Mouse (Mus musculus) hindbrain, embryonic 10.5 days (tissue): ENCODE data around the gene Rsc1a1. TPM values are rescaled to one million over a fixed set of nuclear protein-coding genes. Genes with fewer than 3 reads are reported as not detected.

Experiments
- DNase-seq: peaks from one replicate; pipeline ENCODE4 v3.0.0-alpha.2; 2017; ENCODE audit warnings: low spot score
- H3K27ac ChIP-seq: fragments of 300-500 bp; sonication (generic); 2 replicates; pipeline ENCODE4 v1.5.1; 2016; ENCODE audit warnings: mild to moderate bottlenecking, moderate library complexity
- H3K27me3 ChIP-seq: fragments of 300-500 bp; sonication (generic); 2 replicates; pipeline ENCODE4 v1.6.1; 2016; ENCODE audit warnings: mild to moderate bottlenecking; ENCODE audit not compliant: poor library complexity, insufficient read depth, severe bottlenecking
- H3K36me3 ChIP-seq: fragments of 300-500 bp; sonication (generic); 2 replicates; pipeline ENCODE4 v1.6.1; 2016; ENCODE audit warnings: mild to moderate bottlenecking, moderate library complexity
- H3K4me1 ChIP-seq: fragments of 300-500 bp; sonication (generic); replicated peaks from 2 replicates; pipeline ENCODE4 v1.6.1; 2016; ENCODE audit warnings: mild to moderate bottlenecking
- H3K4me3 ChIP-seq: fragments of 300-500 bp; sonication (generic); 2 replicates; pipeline ENCODE4 v1.5.1; 2016; ENCODE audit warnings: mild to moderate bottlenecking, moderate library complexity
- H3K9me3 ChIP-seq: fragments of 300-500 bp; sonication (generic); 2 replicates; pipeline ENCODE4 v1.6.1; 2016; ENCODE audit warnings: mild to moderate bottlenecking, moderate library complexity
- WGBS: fragments of 180-500 bp; shearing (Covaris S2); methylation state at CpG from one replicate; pipeline ENCODE4 v1.1.7; 2016; 5-methylcytosine and 5-hydroxymethylcytosine counted together
- polyA plus RNA-seq: library from polyadenylated mRNA; unstranded; fragments of >200 nt; fragmentation: Nextera tagmentation; extraction: Ambion mirVana; gene quantifications from 2 replicates; pipeline ENCODE4 v1.2.1, GENCODE M21; 2016

Gene Rsc1a1
- polyA plus RNA-seq, 1 experiment from 2014 or later = 2.9 TPM

DNA sequence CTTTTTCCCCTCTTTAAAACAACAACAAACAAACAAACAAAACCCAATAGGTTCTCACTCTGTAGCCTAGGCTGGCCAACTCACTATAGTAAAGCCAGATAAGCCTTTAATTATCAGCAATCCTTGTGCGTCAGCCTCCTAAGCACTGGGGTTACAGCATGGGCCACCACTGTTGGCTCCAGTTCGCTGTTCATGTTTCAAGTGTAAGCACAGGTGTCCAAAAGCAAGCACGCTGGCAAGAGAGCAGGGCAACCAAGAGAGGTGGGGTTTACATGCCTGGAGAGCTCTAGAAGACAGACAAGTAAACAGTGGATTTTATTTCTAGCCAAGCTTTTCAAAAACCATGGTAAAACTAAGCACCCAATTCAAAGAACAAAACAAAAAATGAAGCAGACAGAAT is 694 bp upstream of the Rsc1a1 start:
- H3K36me3 ChIP-seq = peaks cover 78% of the 10 kb centered on the region
- H3K27me3 ChIP-seq = no peaks in the 10 kb centered on the region
- H3K4me3 ChIP-seq = no peak overlapping the region
- H3K9me3 ChIP-seq = no peaks in the 10 kb centered on the region
- no peak overlapping the region for H3K27ac ChIP-seq
- DNase-seq = no peak
- 90% methylated on average over 3 of the region's 3 CpGs for WGBS
- H3K4me1 ChIP-seq = 0 out of 2 replicates have a peak, but pooled peaks cover 12% of the 10 kb centered on the region

DNA sequence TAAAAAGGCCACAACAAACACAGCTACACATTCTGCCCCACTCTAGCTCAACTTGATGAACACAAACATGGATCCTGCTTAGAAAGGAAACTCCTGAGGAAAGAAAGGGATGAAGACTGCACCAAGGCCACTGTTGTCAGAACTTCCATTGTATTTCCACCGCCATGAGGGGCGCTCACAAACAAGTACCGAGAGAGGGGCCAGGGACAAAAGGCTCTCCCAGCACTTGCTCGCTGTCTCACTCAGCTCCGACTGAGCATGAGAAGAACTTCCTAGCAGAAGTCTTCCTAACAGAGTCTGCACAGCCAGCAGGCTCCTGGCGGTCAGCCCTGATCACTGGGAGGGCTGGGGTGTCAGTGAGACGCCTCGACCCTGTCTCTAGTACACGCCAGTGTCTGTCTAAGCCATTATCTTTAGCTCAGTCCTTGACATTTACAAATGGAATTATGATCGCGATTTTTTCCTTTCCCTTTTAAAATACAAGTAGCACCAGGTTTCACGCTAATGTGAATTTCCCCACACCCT is 2.6 kb downstream of the Rsc1a1 start:
- H3K27me3 ChIP-seq = no peaks in the 10 kb centered on the region
- peak overlapping the region; percentile 66; the same call in 1 of the 2 replicates for H3K27ac ChIP-seq
- no peak overlapping the region for H3K4me3 ChIP-seq
- DNase-seq = no peak
- peaks cover 15% of the 10 kb centered on the region for H3K4me1 ChIP-seq
- no peaks in the 10 kb centered on the region for H3K9me3 ChIP-seq
- WGBS = 65% methylated on average over 12 of the region's 12 CpGs
- H3K36me3 ChIP-seq = peaks cover 52% of the 10 kb centered on the region

DNA sequence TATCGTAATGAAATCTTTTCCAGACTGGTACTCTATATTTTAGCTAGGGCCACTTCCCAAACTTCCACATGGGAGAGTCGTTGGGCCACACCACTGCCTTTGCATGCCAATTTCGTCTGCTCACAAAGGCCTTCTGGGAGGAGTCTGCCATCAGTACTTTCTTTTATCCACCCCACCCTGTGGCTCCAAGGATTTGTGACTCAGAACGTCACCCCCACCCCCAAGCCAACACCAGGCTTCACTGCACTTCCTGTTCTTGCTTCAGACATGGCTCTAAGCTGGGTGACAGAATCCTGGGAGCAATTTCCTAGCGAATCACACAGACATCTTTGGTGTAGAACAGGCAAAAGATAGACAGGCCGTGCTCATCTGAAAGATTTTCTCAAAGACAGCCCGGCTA is 3.6 kb downstream of the Rsc1a1 start:
- WGBS = 67% methylated on average over 7 of the region's 7 CpGs

DNA sequence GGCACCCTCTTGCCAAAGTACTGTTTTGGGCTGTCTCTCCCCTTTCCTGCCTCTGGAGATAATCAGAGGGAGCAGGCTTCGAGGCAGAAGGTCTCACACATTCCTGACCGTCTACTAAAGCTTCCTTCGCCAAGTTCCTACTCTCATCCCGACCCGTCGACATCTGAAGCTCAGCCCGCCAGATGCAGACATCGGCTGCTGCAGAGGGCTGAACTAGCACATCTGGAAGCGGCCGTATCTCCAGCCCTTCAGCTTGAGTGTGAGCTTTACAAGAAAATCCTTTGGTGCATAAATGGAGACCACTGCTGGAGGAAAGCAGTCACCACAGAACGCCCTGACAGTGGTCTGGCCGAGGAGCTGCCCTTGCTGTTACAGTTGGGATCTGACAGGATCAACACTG is 4.5 kb downstream of the Rsc1a1 start:
- Histone ChIP-seq H3K27me3 (no peaks in the 10 kb centered on the region), H3K4me3 (no peak overlapping the region), H3K4me1 (peaks cover 15% of the 10 kb centered on the region), H3K36me3 (peaks cover 38% of the 10 kb centered on the region), H3K27ac (no peak overlapping the region), H3K9me3 (no peaks in the 10 kb centered on the region)
- no peak for DNase-seq
- 76% methylated on average over 12 of the region's 12 CpGs for WGBS

More for the DNA sequence above, 3.6 kb downstream of the Rsc1a1 start:
- H3K9me3 ChIP-seq = no peaks in the 10 kb centered on the region
- no peak overlapping the region for H3K4me3 ChIP-seq
- no peak for DNase-seq
- H3K27me3 ChIP-seq = no peaks in the 10 kb centered on the region
- peaks cover 15% of the 10 kb centered on the region for H3K4me1 ChIP-seq
- no peak overlapping the region for H3K27ac ChIP-seq
- peaks cover 47% of the 10 kb centered on the region for H3K36me3 ChIP-seq

DNA sequence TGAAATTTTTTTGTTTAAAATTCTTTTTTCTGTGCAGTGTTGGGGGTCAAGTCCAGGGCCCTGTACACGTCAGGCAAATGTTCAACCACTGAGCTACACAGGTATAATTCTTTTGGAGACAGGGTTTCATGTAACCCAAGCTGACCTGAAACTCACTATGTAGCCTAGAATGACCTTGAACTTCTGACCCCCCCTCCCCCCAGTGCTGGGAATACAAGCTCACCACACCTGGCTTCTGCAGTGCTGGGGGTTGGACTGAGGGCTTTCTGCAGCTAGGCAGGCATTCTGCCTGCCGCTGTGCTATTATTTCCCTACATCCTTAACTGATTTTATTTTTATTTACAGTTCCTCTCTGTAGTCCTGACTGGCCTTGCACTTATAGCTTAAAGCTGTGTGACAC is 6.4 kb downstream of the Rsc1a1 start:
- Histone ChIP-seq H3K9me3 (no peaks in the 10 kb centered on the region), H3K4me1 (peaks cover 15% of the 10 kb centered on the region), H3K4me3 (no peak overlapping the region), H3K27me3 (no peaks in the 10 kb centered on the region), H3K27ac (no peak overlapping the region), H3K36me3 (peaks cover 19% of the 10 kb centered on the region)
- DNase-seq = no peak
- 90% methylated on average over 2 of the region's 2 CpGs for WGBS

DNA sequence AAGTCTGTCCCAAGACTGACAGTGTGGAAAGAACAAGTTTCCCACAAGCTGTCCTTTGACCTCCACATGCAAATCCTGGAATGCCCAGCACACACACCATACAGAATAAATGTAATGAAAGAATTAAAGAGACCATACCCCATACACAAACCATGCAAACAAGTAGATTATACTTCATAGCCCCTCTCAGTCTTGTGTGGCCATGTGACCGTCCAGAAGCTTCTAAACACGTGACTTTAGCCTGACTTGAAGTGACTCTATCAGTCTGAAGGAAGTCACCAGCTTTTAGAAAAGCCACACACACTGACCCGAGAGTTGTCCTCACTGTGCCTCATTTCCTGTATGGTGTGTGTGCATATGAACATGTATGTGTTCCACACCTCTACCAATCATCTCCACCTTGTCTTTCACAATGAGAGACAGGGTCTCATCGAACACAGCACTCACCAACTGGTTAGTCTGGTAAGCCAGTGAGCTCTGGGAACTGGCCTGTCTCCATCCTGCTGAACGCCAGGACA is 8.9 kb downstream of the Rsc1a1 start:
- 81% methylated on average over 5 of the region's 5 CpGs for WGBS

DNA sequence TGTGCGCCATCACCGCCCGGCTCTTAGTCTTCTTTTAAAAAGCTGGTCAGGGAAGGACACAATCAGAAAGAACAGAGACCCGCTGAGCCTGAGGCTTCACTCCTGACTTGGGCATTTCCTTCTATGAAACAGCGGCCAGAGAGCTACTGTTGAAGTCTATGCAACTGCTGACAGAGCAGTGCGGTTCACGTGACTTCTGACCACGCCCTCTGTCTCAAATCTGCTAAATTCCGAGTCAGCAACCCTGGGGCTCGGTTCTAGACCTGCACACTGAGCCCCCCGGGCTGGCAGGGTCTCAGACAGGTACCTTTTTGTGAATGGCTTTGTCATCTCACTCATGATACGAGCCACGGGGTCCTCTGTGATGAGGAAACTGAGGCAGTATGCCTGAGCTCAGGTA is 13.1 kb downstream of the Rsc1a1 start:
- no peaks in the 10 kb centered on the region for H3K4me1 ChIP-seq
- no peak overlapping the region for H3K27ac ChIP-seq
- no peaks in the 10 kb centered on the region for H3K9me3 ChIP-seq
- H3K36me3 ChIP-seq = no peaks in the 10 kb centered on the region
- 77% methylated on average over 13 of the region's 13 CpGs for WGBS
- H3K27me3 ChIP-seq = no peaks in the 10 kb centered on the region
- DNase-seq = no peak
- no peak overlapping the region for H3K4me3 ChIP-seq

More for the DNA sequence above, 8.9 kb downstream of the Rsc1a1 start:
- no peaks in the 10 kb centered on the region for H3K27me3 ChIP-seq
- no peak overlapping the region for H3K4me3 ChIP-seq
- H3K9me3 ChIP-seq = no peaks in the 10 kb centered on the region
- H3K4me1 ChIP-seq = peaks cover 3% of the 10 kb centered on the region
- peaks cover 3% of the 10 kb centered on the region; the same call in 1 of the 2 replicates for H3K36me3 ChIP-seq
- DNase-seq = no peak
- H3K27ac ChIP-seq = no peak overlapping the region

DNA sequence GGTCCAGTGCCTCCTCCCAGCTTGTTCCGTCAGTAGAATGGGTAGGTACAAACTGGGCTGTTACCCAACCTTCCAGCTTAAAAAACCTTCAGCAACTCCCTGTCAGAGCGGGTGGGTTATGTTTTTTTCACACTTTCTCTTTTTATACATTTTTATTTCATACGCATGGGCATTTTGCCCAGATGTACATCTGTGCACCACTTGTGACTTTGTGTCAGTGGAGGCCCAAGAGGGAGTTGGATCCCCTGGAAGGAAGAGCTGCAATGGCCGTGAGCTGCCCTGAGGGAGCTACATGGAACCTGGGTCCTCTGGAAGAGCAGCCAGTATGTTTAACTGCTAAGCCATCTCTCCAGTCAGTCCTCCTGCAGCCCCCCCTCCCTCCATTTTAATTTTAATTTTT is 14.0 kb downstream of the Rsc1a1 start:
- no peaks in the 10 kb centered on the region for H3K27me3 ChIP-seq
- WGBS = 88% methylated on average over 4 of the region's 4 CpGs
- H3K36me3 ChIP-seq = no peaks in the 10 kb centered on the region
- DNase-seq = no peak
- no peak overlapping the region for H3K4me3 ChIP-seq
- no peaks in the 10 kb centered on the region for H3K4me1 ChIP-seq
- H3K9me3 ChIP-seq = no peaks in the 10 kb centered on the region
- H3K27ac ChIP-seq = no peak overlapping the region

DNA sequence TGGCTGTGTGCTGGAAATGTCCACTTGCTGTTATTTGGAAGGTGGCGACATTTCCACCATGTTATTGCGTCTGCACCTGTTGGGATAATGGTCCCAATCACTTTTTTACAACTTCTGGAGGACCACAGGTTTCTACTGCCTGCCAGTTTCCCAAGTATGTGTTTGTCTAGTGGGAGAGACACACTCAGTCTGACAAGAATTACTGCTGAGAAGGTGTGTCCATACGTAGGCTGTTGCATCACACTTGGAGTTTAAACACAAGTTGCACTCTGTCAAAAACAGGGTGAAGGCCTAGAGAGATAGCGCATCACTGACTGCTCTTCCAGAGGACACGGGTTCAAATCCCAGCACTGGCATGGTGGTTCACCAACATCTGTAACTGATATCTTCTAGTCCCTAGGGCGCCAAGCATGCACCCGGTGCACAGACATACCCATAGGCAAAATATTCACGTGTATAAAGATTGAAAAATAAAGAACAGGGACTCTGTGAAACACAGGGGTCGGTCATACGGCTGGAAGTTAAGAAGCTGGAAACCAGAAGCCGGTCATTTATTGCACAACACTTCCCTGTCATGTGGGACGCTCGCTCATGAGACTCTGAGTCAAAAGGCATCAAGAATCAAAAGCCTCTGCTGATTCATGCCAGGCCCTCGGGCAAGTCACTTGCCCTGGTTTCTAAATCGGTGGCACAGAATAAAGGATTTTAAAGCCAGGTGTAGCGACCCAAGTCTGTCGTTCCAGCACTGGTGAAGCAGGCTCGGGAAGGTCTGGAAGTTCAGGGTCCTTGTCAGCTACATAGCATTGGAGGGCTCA is 15.3 kb downstream of the Rsc1a1 start:
- no peaks in the 10 kb centered on the region for H3K27me3 ChIP-seq
- 88% methylated on average over 18 of the region's 18 CpGs for WGBS
- no peak overlapping the region for H3K4me3 ChIP-seq
- no peaks in the 10 kb centered on the region for H3K9me3 ChIP-seq
- no peak for DNase-seq
- no peaks in the 10 kb centered on the region for H3K36me3 ChIP-seq
- no peak overlapping the region for H3K27ac ChIP-seq
- H3K4me1 ChIP-seq = no peaks in the 10 kb centered on the region; the same call in 1 of the 2 replicates

DNA sequence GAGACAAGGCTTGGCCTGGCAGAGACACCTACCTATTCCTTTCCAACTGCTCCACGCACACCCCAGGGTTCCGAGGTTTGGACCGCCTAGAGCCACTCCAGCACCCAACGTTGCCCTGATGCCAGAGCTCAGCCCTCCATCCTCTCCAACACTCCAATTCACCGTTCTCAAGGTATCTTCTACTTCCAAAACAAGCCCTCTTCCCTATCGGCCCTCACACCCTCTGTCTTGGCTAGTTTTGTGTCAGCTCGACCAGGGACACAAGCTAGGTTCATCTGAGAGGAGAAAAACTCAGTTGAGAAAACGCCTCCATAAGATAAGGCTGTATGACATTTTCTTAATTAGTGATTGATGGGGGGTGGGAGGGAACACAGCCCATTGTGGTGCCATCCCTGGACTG is 20.6 kb downstream of the Rsc1a1 start, which contains the start of gene Plekhm2:
Gene Plekhm2, minus strand, starts transcription at position 101 of the 400 bp plus-strand sequence.
- Histone ChIP-seq H3K4me1 (peaks cover 23% of the 10 kb centered on the region), H3K27me3 (no peaks in the 10 kb centered on the region), H3K36me3 (peaks cover 21% of the 10 kb centered on the region), H3K9me3 (no peaks in the 10 kb centered on the region), H3K27ac (peak within 1 kb of the TSS; percentile 95), H3K4me3 (peak within 1 kb of the TSS; percentile 87)
- no peak for DNase-seq
- WGBS = 70% methylated on average over 8 of the region's 8 CpGs

DNA sequence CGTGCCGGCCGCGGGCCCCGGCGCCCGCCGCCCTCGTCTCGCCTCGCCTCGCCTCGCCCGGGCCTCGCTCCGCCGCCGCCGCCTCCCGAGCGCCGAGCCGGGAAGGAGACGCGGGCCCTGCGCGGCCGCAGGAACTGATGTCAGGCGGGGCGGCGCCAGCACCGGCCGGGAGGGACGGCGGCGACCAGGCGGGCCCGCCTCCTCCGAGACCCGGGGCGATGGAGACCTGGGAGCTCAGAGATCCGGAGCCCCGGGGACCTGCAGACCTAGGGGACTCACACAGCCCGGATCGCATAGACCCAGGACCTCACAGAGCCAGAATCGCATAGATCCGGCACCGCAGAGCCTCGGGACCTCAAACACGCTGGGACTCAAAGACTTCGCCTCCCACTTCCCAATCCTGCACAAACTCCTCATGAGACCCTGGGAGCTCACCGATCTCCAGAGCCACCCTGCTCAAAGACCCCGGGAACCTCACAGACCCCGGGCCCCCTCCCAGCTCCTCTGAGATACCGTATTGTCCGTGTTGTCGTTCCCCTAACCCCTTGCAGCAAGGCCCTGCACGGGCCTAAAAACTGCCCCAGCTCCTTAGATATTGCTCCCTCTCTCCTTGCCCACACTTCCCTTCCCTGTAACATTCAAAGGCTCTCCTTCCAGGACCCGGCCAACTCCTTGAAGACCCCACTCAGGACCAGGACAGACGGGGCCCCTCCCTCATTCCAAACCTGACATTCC is 21.2 kb downstream of the Rsc1a1 start:
- DNase-seq = peak; percentile 70
- 1% methylated on average over 60 of the region's 60 CpGs for WGBS
- H3K27ac ChIP-seq = peak overlapping the region; percentile 95
- H3K4me1 ChIP-seq = peaks cover 23% of the 10 kb centered on the region
- no peaks in the 10 kb centered on the region for H3K27me3 ChIP-seq
- peak overlapping the region; percentile 87 for H3K4me3 ChIP-seq
- no peaks in the 10 kb centered on the region for H3K9me3 ChIP-seq
- peaks cover 26% of the 10 kb centered on the region for H3K36me3 ChIP-seq

DNA sequence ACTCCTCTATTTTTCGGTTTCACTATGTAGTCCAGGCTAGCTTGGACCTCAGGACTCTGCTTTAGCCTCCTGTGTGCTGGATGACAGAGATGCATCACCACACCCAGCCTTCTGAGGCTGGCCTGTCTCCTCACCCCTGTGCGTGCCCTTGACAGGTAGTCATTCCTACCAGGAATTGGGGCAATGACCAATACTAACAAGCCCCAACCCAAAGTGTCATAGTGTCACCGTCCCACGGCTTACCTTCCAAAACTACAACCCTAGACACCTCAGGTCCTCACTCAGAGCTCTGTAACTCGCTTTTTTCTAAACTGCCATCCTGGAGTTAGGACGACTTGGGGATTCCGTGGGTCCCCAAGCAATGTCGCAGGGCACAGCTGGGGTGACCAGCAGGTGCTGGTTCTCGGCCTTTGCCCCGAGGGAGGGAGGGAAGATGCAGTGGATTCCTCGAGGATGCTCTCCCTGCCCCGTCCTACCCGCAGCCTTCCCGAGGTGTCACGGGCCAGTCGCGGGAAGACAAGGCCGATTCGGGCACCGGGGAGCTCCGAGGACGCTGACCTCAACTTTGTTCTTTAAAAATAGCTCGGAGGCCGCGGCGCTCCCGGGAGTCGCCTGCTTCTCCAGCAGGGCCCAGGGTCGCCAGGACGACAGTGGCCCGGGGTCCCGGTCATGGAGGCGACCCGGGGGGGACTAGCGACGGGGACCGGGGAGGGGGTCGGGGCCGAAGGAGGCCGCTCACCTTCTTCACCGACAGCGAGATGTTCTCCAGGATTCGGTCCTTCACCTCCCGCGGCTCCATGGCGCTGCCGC is 22.1 kb downstream of the Rsc1a1 start:
- H3K4me1 ChIP-seq = peaks cover 23% of the 10 kb centered on the region
- DNase-seq = peak; percentile 57
- no peaks in the 10 kb centered on the region for H3K27me3 ChIP-seq
- peak overlapping the region; percentile 95 for H3K27ac ChIP-seq
- no peaks in the 10 kb centered on the region for H3K9me3 ChIP-seq
- peak overlapping the region; percentile 87 for H3K4me3 ChIP-seq
- 4% methylated on average over 47 of the region's 47 CpGs for WGBS
- peaks cover 35% of the 10 kb centered on the region for H3K36me3 ChIP-seq
